Mouse (Mus musculus) brain, adult 2 months (tissue): ENCODE measurements around the gene Dexi.

Experiments used
- DNase-seq: peaks from one replicate; pipeline ENCODE4 v3.0.0; 2011; ENCODE audit warnings: low read depth, low spot score

Dexi gene

DNA sequence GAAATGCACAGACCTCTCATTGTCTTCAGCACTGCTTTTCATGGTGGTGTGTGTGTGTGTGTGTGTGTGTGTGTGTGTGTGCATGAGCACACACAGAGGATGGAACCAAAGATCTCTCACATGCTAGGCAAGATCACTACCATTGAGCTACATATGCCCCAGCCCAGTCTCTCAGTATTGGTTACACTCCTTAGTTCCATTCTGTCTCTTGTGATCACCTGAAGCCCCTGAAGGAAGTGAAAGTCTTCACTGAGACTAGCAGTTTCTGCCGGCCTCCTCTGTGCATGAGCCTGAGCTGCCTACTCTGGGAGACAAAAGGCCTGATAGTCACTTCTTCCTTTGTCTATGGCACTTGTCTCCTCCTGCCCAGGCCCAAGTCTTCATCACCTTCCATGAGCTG lies 43.7 kb downstream of the Dexi start:
- DNase-seq, result no peak

DNA sequence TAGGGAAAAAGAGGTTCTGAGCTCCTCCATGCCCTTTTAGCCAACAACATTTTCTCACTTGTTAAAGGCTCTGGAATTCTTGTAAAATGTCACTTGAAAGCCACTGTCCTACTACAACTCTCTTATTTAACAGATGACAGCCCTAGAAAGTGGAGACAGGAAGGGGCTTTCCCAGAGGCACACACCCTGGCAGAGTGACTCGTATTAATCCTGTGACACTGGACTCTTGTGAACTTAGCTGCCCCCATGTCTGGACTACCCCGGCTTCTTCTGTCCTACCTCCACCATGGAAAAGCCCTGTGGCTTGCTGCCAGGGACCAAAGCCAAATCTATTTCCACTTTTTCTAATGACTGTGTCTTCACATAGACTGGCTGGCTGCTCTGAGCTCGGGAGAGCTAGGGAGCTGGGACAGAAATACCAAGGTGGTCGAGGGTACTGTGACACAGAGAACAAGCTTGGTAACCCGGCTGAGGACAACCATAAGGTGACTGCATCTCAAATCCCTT lies 44.7 kb downstream of the Dexi start:
- DNase-seq, result no peak

DNA sequence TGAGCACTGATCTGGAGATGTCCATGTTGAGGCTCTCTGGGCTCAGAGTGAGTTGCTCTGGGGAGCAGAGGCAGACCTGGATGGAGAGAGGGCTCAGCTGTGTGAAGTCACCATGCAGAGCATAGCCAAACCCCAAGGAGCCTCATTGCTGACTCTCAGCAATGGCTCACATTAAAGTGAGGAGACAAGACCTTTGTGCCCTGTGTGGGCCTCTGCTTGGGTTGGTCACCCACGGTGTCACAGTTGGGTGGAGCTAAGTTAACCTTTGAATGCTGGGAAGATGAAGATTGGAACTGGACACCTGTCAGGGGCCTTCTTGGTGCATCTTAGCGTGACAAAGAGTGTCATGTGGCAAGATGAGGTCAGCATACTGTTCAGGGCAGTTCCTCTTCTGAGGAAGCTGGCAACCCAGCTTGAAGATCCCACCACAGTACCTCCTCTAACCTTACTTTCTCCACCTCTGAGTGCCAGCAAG lies 47.0 kb downstream of the Dexi start:
- DNase-seq, result no peak

DNA sequence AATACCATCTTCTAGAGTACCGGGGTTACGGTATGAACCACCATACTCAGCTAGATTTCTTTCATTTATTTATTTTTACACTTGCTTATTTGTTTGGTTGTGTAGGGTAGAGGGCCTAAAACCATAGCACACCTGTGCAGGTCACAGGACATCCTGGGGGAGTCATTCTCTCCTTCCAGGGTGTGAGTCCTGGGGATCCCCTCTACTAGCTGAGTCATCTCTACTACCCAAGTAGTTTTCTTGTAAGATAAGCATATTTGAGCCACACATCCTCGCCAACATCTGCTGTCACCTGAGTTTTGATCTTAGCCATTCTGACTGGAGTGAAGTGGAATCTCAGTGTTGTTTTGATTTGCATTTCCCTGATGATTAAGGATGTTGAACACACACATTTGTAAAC lies 50.3 kb downstream of the Dexi start:
- DNase-seq, result no peak

DNA sequence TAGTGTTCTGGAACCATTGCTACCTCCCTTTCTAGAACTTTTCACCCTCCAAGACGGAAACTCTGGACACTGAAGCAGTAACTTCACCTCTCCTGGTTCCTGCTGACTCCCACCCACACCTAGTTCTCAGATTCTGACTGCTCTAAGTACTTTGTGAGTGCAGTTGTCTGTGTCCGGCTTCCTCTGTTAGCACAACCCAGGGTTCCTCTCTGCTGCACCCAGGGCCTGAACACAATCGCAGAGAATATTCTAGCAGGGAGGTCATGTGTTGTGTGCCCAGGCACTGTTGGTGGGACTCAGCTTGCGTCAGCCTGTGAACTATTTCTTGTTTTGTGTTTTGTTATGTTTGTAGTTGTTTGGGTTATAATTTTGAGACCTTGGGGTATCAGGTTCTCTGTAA lies 51.1 kb downstream of the Dexi start:
- DNase-seq, result no peak

DNA sequence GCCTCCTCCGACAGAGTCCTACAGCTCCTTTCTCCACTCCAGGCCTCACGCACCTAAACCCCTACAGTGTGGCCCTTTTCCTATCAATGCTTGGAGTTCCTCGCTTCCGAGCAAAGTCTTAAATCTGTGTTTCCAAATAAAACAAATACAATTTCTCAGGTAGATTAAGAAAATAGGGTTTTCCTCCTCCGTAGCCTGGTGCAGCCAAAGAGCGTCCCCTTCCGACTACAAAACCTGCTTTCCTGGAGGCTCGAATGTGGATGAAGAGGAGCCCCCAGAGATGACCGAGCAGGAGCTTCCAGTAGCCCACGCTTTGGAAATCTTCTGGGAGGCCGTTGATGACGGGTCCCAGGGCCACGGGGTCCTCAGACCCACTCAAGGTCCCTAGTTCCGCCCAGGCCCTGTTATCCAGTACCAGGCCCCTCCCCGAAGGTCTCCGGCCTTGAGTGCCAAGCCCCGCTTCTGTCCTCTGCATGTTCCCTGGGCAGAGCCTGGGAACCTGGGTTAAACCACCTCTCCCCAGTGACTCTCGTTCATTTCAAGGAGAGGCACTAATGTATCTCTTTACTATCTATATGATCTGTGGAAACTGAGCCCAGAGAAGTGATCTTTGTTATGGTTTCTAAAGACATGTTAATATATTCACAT lies 52.2 kb downstream of the Dexi start:
- no peak for DNase-seq

DNA sequence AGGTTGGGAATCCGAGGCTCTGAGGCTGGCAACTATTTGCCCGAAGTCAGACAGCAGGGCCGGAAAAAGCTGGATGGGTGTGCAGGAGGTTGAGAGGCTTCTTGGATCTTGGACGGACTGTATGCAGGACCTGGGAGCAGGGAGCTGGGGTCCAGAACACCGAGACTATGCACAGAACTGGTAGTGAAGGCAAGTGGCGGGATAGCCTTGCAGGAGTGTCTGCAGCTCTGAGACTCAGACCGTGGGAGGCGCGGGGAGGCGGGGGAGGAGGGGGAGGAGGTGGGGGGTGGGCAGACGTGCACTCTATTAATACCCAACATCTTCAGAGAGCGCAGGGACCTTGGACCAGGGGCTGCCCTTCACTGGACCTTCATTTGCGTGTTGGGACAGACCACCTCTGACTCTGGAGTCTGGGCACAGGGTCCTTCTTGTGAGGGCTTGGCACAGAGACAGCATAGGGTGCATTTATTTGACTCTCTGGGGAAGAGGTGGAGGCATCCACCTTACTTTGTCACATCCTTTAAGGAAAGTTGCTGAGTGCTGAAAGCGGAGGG lies 52.9 kb downstream of the Dexi start:
- DNase-seq, result no peak

DNA sequence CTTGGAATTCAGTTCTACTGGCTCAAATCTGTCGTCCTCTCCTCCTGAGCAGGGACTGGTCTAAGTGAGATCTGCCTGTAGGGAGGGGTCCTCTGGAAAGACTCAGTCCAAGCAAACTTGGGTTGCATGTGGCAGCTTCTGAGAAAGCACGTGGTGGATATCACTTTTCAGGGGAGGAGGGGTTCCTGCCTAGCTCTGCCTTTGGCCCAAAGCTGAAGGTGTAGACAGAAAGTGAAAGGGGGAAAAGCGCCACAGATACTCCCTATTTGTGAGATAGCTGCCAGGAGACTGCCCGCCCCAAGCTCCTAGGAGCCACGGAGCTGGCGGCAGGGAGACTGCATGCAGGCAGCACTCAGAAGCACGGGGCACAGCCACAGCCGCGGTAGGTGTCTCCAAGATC lies 53.4 kb downstream of the Dexi start:
- no peak for DNase-seq

DNA sequence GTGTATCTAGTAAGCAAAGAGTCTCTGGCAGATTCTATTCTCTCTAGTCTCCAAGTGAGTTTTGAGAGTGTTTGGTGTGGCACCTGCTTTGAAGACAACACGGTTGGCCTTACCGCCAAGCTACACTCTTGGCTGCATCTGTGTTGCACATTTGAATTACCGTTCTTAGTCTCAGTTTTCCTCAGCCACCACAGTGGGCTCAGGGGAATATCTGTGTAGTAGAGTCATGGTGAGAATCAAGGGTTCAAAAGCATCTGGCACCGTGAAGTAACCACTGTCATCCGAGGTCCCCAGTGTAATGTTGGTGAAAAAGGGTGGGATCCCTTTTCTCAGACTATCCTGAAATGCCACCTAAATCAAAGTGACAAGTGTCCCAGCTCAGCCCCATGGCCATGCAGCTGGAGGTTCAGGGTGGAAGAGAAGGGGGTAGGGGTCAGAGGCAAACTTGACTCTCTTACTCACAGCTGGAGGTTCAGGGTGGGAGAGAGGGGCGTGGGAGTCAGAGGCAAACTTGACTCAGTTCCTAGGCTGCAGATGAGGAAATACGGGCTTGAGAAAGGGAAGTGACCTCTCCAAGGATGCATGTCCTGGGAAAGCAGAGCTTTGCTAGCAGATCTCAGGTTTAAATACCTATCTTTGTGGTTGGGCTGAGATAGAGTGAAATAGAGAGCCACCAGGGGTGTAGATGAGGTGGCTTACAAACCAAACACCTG lies 53.9 kb downstream of the Dexi start:
- no peak for DNase-seq

DNA sequence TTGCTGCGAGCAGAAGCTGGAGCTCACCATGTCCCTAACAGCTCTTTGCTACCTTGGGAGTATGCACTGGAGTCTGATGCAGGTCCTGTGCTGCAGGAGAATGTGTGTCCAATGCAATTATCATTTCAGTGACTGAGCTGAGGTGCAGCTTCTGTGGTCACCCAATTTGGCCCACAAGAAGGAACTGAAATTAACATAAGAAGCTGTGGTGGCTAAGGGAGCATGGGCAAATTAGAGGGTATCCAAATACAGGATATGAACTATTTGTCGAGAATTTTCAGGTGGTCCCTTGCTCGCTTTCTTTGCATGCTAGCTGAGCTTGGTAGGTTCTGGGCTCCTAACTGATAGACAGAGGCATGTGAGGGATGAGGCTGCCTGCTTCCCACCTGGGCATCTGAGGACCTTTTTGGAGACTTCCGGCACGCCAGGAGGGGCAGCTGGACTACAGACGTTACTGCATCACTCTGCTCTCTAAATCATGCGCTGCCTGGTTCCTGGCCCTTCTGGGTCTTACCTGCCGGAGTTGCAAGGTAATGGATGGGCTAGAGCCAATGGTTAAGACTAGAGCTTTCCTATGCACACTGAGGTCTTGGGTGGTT lies 54.9 kb downstream of the Dexi start:
- no peak for DNase-seq

DNA sequence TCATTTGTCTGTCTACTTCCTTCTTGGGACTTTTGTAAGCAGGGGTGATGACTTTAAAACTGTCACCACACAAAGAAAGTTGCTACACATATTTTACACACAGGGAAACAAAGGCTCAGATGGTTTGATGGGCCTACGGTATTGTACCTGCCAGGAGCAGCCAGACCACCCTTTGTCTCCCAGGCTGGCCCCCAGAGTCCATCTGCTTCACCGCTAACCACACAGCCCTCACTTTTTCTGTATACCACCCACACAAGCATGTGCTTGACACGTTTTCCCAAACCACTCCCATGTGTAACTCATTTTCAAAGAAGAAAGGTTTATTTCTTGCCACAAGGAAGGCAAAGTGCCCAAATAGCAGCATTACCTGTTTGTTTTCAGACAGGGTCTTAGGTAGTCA lies 55.9 kb downstream of the Dexi start:
- no peak for DNase-seq

DNA sequence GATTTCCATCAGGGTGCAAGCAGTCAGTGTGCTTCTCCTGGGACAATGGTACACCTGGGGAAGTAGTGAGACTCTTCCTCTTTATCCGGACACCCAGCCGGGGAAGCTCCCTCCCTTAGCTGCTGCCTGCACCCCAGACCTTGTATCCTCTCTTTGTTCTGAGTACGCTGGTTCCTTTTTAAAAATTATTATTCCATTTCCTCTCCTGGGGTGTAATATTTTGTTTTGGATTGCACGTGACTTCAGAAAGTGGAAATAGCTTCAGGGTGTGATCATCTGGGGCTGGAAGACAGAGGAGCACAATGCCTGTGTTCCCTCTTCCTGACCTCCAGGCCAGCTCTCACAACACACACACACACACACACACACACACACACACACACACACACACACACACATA lies 60.5 kb downstream of the Dexi start:
- DNase-seq, result no peak

DNA sequence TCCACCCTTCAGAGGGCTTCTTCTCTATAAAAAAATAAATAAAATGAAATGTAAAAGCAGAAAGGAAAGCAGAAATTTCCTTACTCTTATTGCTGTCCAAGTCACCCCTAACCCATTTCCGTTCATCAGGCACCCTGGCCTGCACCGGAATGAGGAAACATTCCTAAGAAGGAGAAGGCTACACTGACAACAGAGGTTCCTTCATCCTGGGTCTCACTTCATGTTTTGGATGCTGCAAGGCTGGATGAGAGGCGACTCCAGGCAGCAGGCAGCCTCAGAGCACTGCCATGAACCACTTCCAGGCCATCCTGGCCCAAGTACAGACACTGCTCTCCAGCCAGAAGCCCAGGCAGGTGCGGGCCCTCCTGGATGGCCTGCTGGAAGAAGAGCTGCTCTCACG lies 63.0 kb downstream of the Dexi start, which contains the start of gene Ciita:
Gene Ciita, plus strand, starts transcription at position 203 of the 400 bp plus-strand sequence.
- DNase-seq, result no peak

DNA sequence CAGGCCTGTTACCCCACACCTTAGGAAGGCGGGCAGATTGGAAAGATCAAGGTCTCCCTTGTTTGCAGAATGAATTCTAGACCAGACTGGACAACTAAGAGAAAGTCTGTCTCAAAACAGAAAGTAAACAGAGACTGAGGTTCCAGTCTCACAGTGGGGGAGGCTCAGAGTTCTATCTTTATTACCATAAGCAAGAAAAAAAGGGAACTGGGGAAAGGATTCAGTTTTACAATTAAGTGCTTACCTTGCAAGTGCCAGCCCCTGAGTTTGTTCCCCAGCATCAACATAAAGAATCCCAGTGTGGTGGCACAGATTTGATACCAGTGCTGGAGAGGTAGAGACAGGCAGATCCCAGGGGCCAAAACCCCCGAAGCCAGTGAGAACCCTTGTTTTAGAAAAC lies 66.9 kb downstream of the Dexi start:
- no peak for DNase-seq

DNA sequence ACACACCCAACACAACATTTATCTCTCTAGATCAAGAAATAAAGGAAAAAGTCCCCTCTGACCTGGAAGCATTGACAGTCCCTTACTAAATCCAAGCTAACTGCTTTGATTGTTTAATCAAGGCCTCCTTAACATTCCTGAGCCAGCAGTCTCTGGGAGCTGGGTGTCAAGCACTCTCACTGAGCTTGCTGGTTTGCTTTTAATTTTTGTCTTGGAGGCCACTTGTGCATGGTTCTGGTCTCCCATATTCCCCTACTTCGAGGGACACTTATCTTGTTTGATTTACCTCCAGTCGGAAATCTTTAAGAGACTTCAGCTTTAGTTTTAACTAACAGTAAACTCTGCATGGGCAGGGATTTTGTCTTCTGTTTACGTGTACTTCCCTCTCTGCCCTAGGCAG lies 67.9 kb downstream of the Dexi start:
- no peak for DNase-seq

DNA sequence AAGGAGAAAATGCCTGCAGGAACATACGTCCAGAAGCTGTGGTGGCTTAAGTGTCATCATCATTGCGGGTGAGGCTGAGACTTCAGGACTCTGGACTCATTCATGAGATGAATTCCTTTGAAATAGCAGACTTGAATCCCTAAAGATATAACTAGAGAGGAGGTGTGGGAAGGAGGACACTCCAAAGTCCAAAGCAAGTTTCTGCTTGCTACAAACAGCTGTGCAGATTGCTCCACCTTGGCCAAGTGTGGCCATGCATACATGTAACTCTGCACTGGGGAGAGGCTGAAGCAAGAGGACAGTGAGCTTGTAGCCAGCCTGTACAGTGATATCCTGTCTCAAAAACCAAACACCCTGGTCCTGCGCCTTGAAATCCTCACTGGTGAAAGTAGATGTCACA lies 70.9 kb downstream of the Dexi start:
- DNase-seq, result no peak

DNA sequence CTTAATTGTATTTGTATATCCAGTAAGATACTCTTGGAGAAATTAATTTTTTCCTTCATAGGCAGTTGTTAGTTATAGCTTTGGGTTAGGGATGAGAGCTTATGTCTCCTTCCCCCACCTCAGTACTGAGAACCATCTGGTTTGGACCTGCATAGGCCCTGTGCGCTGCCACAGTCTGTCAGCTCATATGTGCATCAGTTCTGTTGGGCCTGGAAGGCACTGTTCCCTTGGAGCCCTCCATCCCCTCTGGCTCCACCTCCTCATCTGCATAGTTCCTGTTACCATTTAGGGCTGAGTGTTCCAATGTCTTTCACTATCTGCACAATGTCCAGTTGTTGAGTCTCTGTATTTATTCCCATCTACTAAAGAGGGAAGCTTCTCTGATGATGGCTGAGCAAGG lies 74.7 kb downstream of the Dexi start:
- DNase-seq, result peak; percentile 65

DNA sequence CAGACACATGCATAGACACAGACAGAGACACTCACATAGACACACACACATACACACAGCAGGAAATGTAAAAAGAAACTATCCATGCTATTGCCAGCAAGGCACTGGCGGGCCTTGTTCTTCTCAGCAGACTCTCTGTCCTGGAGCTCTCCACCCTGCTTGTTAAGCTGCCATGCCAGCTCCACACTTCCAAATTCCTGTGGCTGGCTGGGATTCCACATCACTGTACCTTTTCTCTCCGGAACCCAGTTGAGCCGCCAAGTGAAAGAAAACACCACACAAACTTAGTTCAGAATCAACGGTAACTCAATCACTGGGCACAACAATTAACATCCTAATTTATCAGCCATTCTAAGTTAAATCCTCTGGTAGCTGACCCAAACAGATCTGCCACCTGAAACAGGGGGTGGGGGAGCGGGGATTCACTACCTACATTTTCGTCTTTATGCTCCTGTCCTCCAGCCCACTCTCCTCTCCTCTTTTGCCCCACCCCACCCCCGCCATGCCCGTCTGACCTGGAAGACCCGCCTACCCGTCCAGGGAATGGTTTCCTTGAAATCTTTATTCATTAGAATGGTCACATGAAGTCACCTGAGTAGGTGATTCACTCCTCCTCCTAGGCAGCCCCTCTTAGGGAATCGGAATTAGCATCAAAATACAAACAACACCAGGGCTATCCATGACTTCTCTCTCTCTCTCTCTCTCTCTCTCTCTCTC lies 75.3 kb downstream of the Dexi start:
- no peak for DNase-seq

DNA sequence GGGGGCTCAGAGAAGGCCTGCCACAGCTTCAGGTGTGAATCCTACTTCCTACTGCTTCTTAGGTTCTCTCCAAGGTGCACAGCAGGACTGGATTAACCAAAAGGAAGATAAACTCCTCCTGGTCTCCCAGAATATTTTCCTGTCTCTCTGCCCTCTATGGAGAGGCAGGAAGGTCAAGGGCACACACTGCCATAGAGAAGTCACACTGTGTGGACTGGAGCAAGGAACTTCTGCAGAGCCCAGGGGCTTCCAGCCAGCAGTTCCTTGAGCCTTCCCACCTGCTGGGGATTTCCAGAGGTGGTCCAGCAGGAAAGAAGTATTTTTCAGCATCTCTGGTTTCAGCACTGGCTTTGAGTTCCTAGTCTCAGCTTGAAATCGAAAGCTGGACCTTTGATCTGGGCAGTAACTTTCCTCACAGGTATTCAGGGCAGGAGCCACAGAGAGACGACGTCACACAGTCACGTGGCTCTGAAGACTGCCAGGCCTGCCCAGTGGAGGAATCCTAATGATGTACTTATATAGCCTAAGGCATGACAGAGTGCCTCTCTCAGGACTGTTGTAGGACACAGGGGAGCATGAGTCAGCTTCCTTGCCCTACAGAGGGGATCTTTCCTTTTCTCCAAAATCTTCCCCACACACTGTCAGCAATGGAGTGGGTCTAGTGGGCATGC lies 77.7 kb downstream of the Dexi start:
- no peak for DNase-seq

DNA sequence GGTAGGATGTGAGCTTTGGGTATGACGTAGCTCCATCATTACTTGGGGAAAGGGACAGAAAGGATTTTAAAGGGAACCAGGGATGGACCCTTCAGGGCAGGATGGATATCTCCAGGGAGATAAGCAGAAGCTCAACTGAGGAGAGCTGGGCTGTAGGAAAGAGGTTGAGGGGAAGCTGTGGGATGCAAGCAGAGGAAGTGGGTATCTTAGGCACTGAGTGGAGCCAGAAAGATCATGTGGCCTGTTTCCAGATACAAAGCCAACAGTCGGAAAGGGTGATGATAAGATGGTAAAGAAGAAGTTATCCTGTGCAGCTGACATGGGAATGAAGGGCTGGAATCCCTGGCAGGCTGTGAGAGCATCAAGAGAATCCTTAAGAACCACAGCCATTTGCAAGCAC lies 81.7 kb downstream of the Dexi start:
- no peak for DNase-seq

DNA sequence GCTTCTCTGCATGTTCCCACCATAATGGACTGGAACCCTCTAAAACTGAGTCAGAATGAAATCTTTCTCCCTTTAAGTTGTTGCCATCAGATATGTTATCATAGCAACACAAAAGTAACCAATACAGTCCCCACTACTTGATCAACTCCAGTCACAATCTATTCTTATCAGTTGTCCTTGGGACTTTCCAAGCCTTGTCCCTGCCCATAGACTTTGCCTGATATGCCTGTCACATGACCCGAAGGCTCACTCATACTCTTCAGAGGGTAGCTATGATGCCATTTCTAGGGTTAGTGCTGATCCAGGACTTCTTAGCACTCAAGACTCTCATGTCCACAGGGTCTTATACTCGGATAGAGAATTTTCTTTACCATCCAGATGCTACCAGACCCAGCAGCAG lies 82.7 kb downstream of the Dexi start:
- DNase-seq, result no peak
